Mouse (Mus musculus): ENCODE measurements around the gene Fhit.

Fhit gene

DNA sequence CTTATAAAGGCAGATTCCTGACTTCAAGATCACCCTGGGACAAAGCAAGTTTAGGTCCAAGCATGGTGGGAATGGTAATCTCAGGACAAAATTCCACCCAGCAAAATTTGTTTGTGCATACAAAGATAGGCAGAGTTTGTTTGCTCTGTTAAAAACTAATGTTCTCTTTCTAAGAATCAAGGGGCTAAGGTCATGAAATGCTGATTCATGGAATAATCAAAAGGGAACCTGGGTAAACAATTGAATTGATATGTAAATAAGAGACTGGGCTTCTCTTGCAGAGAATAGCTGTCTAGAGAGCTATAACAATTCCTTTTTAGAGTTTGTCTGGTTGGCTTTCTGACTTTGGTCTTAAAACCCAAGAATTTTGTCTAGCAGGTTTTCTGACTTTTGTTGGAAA, 647.8 kb downstream of the Fhit start:
- no peak for DNase-seq (ENCODE audit: inconsistent ontology term)

DNA sequence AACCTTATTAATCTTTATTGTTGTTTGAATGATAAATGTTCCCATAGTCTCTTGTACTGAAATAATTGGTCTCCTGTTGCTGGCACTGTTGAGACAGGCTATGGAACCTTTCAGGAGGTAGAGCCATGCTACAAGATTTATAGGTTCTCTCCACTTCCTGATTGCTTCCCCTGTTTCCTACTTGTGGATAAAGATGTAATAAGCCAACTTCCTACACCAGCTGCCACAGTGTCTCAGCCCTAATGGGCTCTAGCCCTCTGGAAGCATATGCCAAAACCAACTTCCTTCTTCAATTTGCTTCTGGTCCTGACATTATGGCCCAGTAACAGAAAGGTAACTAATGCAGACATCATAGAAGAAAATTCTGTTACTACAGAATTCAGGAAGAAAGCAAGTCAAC, 652.6 kb downstream of the Fhit start:
- DNase-seq (ENCODE audit: inconsistent ontology term) = no peak

DNA sequence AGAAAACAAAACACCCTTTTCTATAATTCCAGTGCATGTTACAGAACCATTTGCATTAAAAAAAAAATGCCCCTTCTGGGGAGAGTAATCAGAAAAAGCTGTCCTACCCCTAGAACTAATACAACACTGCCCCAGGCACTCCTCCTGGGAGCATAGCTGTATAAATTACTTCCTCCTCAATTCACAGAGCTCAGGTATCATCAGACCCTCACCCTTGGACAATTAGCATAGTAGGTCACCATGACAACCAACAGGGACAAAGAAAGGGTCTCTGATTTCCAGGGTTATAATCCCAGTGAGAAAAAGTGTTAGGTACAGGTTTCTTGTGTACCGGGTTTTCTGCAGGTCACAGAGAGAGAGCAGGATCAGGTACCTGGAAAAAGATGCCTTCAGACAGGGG, 654.3 kb downstream of the Fhit start:
- DNase-seq (ENCODE audit: inconsistent ontology term) = no peak

DNA sequence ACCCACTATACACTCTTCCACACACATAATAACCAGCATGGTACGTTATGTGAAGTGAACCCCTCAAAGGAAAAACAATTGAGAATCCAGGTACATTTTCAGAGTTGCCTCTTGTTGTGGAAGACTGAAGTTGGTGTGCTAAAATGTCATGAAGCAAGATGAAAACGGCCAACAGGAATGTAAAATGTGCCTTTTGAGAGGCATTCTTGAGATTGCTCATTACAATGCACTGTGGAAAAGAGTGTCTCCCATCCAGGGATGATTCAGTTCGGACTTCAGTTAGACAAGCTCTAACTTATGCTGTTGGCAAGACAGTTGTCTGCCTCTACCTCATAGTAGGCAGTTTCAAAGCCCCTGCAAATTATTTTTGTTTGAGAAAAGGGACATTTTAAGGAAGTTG, 676.0 kb downstream of the Fhit start:
- peak; percentile 64 for DNase-seq (ENCODE audit: inconsistent ontology term)

DNA sequence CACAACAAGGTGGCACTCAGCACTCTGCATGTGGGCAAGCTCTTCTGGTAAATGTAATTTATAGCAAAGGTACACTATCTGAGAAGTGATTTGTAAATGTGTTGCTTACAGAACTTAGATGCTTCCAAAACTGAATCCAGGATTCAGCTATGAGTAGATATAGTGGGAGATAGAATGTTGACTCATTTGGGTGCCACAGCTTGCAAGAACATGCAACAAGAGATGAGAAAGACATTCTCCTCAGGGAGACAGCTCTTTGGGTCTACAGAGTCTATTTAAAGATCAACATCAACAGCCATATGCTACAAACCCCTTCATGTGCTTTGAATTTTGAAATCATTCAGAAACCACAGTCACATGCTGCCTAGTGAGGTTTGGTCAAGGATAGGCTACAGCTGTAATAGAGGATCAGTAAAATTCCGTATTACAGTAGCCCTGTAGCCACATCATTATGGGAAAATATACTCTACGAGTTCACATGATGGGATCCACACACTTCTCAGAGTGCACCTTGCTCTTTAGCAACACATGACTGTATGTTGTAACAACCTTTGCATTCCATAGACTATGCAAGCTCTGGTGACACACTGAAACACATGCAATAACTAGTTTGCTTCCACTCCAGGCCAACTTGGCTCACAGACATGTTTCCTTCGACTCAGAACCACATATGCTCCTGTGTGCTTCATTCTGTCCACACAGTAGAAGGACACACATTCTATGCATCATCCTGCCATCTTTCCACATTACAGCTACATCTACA, 678.8 kb downstream of the Fhit start:
- no peak for DNase-seq (ENCODE audit: inconsistent ontology term)

DNA sequence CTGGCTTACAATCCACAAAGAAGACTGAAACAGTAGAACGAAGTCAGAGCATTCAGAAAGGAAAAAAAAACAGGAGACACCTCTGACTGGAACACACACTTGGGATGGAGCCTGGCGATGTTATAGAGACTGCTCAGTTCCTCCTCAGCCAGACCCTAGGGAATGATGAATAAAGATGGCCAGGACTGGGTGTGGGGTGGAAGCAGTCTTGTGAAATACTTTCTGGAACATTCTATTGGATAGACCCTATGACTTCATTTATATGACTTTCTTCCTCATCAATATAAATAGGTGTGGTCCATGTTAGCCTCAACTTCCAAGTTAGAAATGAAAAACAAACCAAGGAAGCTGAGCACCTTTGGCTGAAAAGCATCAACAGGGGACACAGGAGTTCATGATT, 680.5 kb downstream of the Fhit start:
- DNase-seq (ENCODE audit: inconsistent ontology term) = no peak

DNA sequence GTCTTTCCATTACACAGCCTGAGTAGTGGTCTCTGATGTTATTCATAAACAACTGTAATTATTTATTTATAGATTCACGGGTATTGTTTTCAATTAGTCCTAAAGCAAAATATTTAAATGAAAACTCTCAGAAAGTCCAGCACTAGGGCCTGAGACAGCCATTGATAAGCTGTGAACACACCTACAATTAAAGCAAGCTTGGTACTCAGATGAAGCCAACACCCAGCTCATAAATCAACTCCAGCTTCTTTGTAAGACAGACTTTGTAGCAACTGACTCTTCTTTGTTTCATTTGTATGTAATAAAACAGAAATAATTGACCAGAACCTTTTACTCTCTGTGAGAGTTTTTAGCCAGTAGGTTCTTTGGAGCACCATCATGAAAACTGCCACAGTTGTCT, 681.2 kb downstream of the Fhit start:
- DNase-seq (ENCODE audit: inconsistent ontology term) = no peak

DNA sequence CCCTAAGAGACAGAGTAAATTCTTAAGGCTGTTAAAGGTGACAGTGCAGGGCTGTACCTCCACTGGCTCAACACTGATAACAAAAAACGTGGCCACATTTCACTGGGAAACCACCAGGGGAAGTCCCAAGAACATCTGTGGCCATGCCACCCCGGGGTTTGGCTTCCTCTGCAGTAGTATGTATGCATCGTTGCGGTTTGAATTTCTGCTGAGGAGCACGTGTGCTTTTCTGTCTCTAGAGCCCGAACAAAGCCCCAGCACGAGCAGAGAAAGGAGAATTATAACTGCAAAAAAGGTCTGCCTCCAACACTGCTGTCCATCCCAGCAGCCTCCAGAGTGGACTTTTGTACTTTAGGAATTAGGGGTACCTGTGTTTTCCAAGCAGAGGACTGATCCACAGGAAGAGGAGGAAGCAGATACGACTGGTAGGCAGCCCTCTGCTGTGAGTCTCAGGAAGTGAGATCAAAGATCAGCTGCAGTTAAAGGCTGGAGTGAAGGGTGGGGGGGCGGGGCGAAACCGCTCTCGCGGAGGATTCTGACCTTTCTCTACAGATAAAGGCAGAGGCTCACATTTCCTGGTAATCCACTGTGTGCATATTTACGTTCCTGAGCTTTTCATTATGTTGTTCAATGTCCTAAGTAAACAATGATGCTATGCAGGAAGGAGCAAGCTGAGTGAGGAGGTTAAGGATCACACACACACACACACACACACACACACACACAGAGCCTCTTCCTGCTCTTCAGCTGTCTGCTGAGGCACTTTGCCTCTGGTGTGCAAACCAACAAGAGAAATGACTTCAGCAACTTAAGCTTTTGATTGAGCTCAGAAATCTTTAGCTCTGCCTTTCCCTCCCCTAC, 708.6 kb downstream of the Fhit start:
- DNase-seq (ENCODE audit: inconsistent ontology term) = peak; percentile 40

DNA sequence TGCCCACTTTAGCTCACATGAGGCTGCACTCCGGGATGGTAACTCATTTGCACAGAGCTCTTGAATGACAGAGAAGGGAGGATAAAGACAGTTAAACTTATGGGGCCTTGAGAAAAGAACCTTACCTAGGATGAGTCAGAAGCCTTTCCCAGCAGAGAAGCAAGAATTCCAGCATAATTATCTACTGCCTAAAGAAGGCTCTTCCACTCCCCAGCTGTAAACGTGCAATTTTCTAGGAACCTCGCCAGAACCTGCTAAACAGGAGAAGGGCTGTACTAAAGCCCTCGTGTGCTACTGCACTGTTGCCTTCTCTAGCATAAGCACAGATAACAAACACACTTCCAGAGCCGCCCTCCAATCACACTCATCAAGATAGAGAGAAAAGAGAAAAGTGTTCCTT, 709.6 kb downstream of the Fhit start:
- DNase-seq (ENCODE audit: inconsistent ontology term) = no peak

DNA sequence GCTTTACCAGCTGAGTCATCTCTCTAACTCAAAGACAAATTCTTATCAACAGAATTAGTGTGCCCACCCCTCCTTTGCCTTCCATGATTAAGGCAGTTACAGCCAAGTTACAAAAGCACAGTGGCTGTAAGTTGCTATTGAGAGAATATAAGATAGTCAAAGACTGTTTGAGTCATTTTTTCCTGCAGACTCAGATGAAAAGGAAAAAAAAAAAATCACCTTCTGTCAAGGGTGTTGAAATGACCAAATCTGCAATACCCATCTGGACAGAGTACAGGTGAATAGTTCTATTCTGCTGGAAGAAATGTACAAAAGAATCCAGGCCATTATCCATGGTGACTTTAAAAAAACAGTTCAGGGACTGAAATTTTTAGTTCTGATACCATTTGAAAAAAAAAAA, 716.5 kb downstream of the Fhit start:
- peak; percentile 36 for DNase-seq (ENCODE audit: inconsistent ontology term)

DNA sequence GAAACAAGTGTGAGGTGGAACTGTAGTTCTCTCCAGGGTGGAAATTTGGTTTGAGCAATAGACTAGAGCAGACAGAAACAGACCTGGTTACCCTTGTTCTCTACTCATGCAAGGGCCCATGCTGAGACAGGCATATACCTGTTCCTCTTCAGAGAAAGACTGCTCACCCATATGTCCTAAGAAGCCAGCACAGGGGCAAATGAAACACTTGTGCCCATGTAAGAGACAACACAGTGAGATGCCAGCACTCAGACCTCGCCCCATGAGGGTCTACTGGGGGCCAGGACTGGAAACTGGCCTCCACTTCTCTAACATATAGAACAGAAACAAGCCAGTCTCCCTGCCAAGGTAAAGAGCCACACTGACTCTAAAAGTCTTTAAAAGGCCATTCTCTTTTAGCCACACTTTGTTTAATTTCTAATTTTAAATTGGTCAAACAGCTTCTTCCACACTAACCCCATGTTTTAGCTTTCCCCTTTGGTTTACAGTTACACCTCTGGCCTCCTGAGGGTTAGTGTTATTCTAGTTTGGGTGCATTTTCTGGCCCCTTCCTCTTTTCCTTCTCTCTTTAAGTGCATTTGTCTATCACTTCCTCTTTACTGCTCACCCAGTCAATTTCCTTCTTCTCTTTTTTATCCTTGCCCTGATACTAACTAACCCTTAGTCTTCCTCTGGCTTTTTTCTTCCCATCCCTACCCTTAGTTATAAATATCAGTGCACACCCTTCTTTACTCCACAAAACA, 722.7 kb downstream of the Fhit start:
- no peak for DNase-seq (ENCODE audit: inconsistent ontology term)

DNA sequence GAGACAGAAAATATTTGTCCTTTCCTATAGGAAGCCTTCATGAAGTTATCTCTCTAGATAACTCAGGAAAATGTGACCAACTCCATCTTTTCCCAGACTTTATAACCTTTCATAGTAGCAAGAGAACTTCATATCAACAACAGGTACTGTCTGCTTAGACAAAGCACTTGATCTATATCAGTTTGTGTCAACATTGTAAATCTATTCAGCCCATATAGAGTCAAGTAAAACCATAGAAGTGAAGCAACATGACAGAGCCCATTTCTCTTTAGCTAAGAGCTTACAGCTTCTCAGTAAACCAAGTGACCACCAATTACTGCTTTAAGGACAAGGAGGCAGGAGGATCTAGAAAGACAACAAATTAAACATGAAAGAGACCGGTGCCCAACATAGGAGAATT, 725.6 kb downstream of the Fhit start:
- DNase-seq (ENCODE audit: inconsistent ontology term) = no peak

DNA sequence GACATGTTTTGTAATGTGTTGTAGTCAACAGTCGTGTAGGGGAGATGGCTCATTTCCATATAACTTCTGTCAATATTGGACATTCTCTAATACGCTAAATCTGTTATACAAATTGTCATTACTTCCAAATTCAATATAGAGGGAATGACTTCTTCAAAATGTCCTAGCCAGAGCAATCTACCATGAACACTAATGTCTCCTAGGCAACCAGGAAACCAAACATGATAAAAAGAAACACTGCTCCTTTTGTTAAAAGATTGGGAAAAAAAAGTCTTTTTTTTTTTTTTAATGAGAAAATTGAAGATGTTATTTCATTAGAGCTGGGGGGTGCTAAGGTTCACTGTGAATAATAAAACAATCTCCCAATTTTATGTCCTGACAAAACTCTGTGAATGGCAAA, 729.3 kb downstream of the Fhit start:
- DNase-seq (ENCODE audit: inconsistent ontology term) = no peak

DNA sequence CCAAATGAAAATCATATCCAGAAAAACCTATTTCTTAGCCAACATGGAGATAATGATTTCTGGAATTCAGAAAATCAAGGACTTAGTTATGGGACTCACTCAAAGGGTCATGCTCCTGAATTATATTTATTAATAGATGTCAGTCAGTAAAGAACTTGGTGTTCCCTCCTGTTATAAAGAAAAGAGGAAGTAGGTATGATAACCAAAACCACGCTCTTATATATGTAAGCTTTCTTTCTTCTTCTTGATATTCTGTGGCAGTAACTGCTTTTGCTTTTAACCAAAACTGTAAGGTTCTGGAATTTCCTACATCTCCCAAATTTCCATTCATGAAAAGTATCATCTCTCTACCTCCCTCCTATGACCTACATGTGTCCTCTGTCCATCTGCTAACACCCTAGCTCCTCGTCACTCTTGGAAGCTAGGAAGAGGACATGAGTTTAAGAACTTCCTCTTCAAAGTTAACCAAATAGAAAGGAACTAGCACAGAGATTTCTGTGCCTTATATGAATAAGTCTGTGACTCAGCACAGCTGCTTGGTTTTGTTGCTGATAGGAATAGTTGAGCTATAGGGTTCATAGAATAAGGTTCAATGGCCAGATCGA, 731.3 kb downstream of the Fhit start:
- no peak for DNase-seq (ENCODE audit: inconsistent ontology term)

DNA sequence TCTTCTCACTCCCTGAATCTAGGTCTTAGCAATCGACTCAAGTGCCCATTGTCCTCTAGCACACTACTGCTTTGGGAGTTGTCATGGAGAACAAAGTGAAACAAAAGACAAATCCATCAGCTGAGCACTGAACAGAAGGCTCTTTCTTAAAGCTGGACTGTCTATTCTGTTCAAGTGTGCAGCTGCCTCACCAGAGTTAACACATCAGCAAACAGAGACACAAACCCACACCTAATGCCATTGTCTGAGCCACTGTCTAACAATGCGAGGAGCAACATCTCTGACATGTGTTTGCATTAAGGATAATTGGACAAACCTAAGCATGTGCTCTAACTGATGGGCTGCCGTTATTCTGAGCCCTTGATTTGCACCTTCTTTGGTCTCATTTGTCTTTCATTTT, 738.3 kb downstream of the Fhit start:
- peak; percentile 44 for DNase-seq (ENCODE audit: inconsistent ontology term)

DNA sequence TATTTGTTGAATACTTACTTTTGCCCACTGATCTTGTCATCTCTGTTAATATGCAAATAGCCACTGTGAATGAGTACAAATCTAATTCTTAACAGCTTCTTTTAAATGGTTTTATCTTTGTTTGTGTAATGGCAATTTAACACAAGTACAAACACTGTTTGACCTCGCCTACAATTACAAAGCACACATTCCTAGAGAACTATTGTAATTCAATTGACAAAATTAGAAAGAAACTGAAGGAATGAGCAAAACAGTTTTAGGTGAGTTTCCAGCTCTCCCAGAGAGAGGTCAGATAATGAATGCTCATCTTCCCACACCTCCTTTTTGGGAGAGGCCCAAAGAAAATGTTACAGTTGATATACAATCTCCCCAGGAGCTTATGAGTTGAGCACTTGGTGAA, 739.6 kb downstream of the Fhit start:
- no peak for DNase-seq (ENCODE audit: inconsistent ontology term)

DNA sequence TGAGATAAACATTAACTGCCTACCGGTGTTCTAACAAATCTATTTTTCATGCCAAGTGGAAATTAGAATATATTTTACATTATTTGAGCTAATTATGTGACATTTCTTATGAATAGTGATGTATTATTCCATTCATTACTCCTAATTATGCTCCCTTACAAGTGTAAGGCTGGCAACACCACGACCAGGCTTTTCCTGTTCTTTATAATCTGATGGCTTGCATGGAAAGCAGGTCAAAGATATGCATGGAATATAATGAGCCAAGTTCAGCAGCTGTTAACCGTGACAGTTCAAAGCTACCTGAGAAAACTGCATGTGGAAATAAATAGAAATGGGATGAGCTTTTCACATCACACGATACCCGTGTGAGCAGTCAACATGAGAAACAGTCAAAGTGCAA, 746.8 kb downstream of the Fhit start:
- no peak for DNase-seq (ENCODE audit: inconsistent ontology term)

DNA sequence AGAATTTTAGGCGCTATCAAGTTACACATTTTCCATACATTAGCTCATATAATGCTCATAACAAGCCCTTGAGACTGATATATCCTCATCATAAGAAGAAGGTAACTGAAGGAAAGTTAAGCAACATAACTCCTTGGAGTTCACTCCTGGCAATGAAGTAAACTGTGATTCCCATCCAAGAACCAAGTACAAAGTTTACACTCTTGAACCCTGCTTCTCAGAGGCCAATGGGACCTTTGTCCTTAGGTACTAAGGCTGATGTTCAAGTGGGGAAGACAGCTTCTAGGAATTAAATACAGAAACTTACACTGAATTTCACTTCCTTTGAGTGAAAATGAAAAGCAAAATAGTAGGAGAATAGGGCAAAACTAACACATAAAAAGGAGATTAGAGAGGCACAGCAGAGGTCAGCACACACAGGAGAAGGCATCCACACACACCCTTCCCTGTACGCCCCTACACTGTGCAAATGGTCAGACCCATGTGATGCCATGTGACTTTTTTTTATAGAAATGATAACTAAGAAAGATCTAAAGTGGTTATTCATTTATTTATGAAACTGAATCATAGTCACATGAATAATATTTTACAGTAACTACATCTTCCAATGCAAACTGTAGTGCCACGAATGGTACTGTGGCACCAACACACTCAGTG, 752.4 kb downstream of the Fhit start:
- DNase-seq (ENCODE audit: inconsistent ontology term) = no peak

DNA sequence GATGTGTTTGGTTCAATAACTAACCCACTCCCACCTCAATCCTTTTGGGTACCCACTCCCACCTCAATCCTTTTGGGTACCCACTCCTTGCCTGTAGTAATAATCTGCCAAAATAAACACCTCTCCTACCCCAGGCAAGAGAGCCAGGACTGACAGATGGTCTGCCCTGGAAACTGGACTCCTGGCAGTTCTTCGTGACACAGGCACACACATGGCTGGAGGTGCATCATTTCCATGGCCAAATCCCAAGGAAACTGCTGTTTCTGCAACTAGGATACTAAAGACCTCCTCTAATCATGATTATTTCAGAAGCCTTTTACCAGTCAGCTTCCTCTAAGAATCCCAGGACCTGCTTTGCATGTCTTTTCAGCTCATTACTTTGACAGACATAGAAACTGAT, 756.5 kb downstream of the Fhit start:
- no peak for DNase-seq (ENCODE audit: inconsistent ontology term)

DNA sequence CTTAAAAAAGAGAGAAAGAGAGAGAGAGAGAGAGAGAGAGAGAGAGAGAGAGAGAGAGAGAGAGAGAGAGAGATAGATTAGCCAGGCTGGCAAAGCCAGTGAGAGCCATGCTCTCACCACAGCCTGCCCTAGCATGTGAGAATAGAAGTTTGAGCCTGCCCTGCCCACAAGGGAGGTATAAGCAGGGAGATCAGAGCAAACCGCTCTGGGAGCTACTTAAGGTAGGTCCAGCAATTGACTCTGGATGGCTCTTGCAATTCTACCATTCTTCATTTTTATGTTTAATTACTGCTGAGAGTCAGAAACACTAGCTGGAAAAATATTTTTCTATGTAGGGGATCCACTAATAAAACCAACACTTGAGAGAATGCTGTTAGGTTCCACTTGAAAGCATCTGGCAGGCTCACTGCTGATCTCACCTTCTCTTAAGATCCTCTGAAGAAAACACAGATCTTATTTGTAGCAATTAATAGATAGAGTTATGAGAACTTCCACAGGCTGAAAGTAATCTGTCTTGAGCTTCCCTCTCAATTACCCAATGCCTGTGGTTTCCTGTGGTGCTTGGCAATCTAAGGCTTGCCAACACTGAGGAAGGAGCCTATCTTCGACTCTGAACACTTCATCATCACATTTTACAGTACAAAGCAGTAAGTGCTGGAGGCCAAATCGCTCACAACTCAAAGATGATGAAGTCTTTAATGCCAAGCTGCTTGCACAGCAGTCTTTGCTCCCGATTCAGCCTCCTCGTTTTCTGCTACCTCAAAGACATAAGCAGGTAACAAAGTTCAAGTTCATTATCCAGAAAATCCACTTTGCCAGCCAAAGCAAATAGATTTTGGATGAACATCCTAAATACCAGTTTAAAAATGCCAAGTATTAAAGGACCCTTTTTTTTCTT, 793.8 kb downstream of the Fhit start:
- DNase-seq (ENCODE audit: inconsistent ontology term) = peak; percentile 72

DNA sequence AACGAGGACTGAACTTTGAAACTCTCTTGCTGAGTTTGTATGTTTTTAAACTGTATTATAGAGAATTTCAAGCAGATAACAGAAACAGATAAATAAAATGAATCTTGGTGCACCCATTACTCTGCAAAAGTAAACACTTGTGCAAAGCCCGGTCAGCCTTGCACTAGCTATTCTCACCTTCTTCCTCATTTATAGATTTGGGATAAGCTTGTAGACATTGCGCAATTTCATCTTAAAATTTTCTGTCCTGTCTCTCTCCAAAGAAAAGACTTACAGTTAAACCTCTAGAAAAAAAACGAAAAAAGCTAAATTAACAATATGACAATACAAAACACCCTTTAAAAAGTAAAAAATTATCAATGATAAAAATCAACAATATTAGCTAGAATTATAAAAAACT, 795.0 kb downstream of the Fhit start:
- no peak for DNase-seq (ENCODE audit: inconsistent ontology term)
